Mouse (Mus musculus) retina, adult 2 months (tissue): ENCODE measurements around the gene Zpbp2.

ENCODE experiments used
- DNase-seq: peaks from one replicate; pipeline ENCODE4 v3.0.0-alpha.2; 2012; ENCODE audit warnings: low read depth, low spot score

The Zpbp2 gene

GRCm38 (mm10) chr11:98550975-98551828, at the start of gene Zpbp2:
TSS of gene Zpbp2 (plus strand) at chr11:98551097.
- DNase-seq: peak; percentile 82

GRCm38 (mm10) chr11:98504926-98505325, 46.0 kb upstream of the Zpbp2 start:
- no peak for DNase-seq

- DNase-seq: no peak
These were observed 41.5 kb upstream of the Zpbp2 start for GRCm38 (mm10) chr11:98509434-98509833.

- DNase-seq: no peak
These were observed 40.8 kb upstream of the Zpbp2 start for GRCm38 (mm10) chr11:98510125-98510524.

- DNase-seq: no peak
These were observed 38.0 kb upstream of the Zpbp2 start for GRCm38 (mm10) chr11:98512881-98513280.

- DNase-seq: no peak
These were observed 37.5 kb upstream of the Zpbp2 start for GRCm38 (mm10) chr11:98513356-98513936.

GRCm38 (mm10) chr11:98520468-98520867, 30.4 kb upstream of the Zpbp2 start:
- no peak for DNase-seq

GRCm38 (mm10) chr11:98525140-98525539, 25.8 kb upstream of the Zpbp2 start:
- DNase-seq: no peak

- no peak for DNase-seq
These were observed 24.0 kb upstream of the Zpbp2 start for GRCm38 (mm10) chr11:98526824-98527461.

GRCm38 (mm10) chr11:98537480-98538034, 13.3 kb upstream of the Zpbp2 start:
- no peak for DNase-seq

- DNase-seq: no peak
These were observed 10.6 kb upstream of the Zpbp2 start for GRCm38 (mm10) chr11:98540319-98540718.

GRCm38 (mm10) chr11:98542553-98542952, 8.3 kb upstream of the Zpbp2 start:
- no peak for DNase-seq

GRCm38 (mm10) chr11:98543414-98543813, 7.5 kb upstream of the Zpbp2 start:
- no peak for DNase-seq

- no peak for DNase-seq
These were observed 5.8 kb upstream of the Zpbp2 start for GRCm38 (mm10) chr11:98544890-98545677.

- DNase-seq: no peak
These were observed 5.1 kb upstream of the Zpbp2 start, which contains the start of gene Ikzf3 for GRCm38 (mm10) chr11:98545711-98546231. TSS of gene Ikzf3 (minus strand) at chr11:98546031.

- DNase-seq: no peak
These were observed 4.2 kb upstream of the Zpbp2 start for GRCm38 (mm10) chr11:98546529-98547307.

- DNase-seq: no peak
These were observed 3.6 kb upstream of the Zpbp2 start for GRCm38 (mm10) chr11:98547308-98547693.

- no peak for DNase-seq
These were observed 1.5 kb upstream of the Zpbp2 start for GRCm38 (mm10) chr11:98549363-98549762.

GRCm38 (mm10) chr11:98550311-98550974, 454 bp upstream of the Zpbp2 start:
- no peak for DNase-seq

- DNase-seq: no peak
These were observed 3.1 kb downstream of the Zpbp2 start for GRCm38 (mm10) chr11:98553966-98554365.
